Mouse (Mus musculus) cerebellum, adult 2 months (tissue): ENCODE data around the gene Acp2. TPM values are rescaled to one million over a fixed set of nuclear protein-coding genes. Genes with fewer than 3 reads are reported as not detected.

ENCODE experiments used
- DNase-seq, 2 experiments: peaks; one replicate each; pipeline ENCODE4 v3.0.0; 2021
- H3K27ac ChIP-seq: fragments of 200-500 bp; 2 replicates; pipeline ENCODE4 v1.5.1; 2012; ENCODE audit warnings: low read length, control low read depth, inconsistent platforms; ENCODE audit not compliant: insufficient read depth
- H3K27me3 ChIP-seq: fragments of 200-500 bp; 2 replicates; pipeline ENCODE4 v1.6.1; 2012; ENCODE audit warnings: inconsistent platforms, mild to moderate bottlenecking, low read length, moderate library complexity; ENCODE audit not compliant: control insufficient read depth, insufficient read depth
- H3K4me1 ChIP-seq: fragments of 200-500 bp; 2 replicates; pipeline ENCODE4 v1.6.1; 2011; ENCODE audit warnings: low read length; ENCODE audit not compliant: control insufficient read depth, insufficient read depth
- H3K4me3 ChIP-seq: fragments of 200-500 bp; replicated peaks from 2 replicates; pipeline ENCODE3; 2011; ENCODE audit warnings: mild to moderate bottlenecking, low read depth, low read length, control low read depth; ENCODE audit not compliant: insufficient read depth
- CTCF ChIP-seq: fragments of 200-500 bp; IDR thresholded peaks from 2 replicates; pipeline ENCODE4 v1.5.1; 2011; ENCODE audit warnings: low read depth, mild to moderate bottlenecking, control low read depth, low read length, moderate library complexity, borderline replicate concordance; ENCODE audit not compliant: insufficient read depth
- POLR2A ChIP-seq: fragments of 200-500 bp; IDR thresholded peaks from 2 replicates; pipeline ENCODE4 v1.6.1; 2011; ENCODE audit warnings: low read length, control low read depth, borderline replicate concordance; ENCODE audit not compliant: insufficient read depth
- WGBS: fragments of 180-500 bp; shearing (Covaris S2); methylation state at CpG from one replicate; pipeline ENCODE4 v1.1.7; 2018; 5-methylcytosine and 5-hydroxymethylcytosine counted together
- polyA plus RNA-seq: library from polyadenylated mRNA; depleted of rRNA; stranded (reverse); fragments of >200 nt; gene quantifications from 2 replicates; pipeline ENCODE4 v1.2.3, GENCODE M21; 2012

Acp2 gene
- polyA plus RNA-seq, 1 experiment, result 35.9 TPM

DNA sequence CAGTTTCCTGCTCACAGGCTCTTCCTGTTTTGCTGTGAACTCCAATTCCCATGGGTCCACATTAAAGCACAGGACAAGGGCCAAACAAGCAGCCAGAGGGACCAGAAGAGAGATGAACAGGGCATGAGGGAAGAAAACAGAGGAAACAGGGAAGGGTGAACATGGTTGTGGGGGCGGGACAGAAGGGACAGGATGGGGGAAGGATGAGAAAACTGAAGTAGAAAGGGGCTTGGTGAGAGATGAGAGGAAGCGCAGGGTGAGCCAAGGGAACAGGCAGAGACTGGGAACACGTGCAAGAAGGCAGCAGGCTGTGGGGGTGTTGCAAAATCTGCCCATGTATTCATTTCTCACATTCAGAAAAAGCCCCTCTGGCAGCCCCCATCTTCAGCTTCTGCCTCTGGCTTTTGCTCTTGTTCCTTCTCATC, 6.1 kb upstream of the Acp2 start:
- Histone ChIP-seq H3K4me3 (no peak overlapping the region), H3K27ac (no peak overlapping the region), H3K4me1 (peaks cover 5% of the 10 kb centered on the region; the same call in 1 of the 2 replicates), H3K27me3 (no peaks in the 10 kb centered on the region)
- no peak for DNase-seq
- TF ChIP-seq POLR2A (no peak), CTCF (no peak)
- WGBS, result 67% methylated on average over 3 of the region's 3 CpGs

- Histone ChIP-seq H3K4me1 (peaks cover 9% of the 10 kb centered on the region), H3K27ac (no peak overlapping the region), H3K4me3 (no peak overlapping the region), H3K27me3 (no peaks in the 10 kb centered on the region)
- DNase-seq, result no peak
- 91% methylated on average over 3 of the region's 3 CpGs for WGBS
- TF ChIP-seq POLR2A (no peak), CTCF (no peak)
These were observed 3.8 kb upstream of the Acp2 start for GRCm38 (mm10) chr2:91198888-91199287.

- 13% methylated on average over 20 of the region's 20 CpGs for WGBS
- peak overlapping the region; percentile 90 for H3K4me3 ChIP-seq
- TF ChIP-seq CTCF, result no peak
- no peak for TF ChIP-seq POLR2A
- peak overlapping the region; percentile 65 for H3K27ac ChIP-seq
- no peaks in the 10 kb centered on the region for H3K27me3 ChIP-seq
- H3K4me1 ChIP-seq, result peaks cover 4% of the 10 kb centered on the region; the same call in 1 of the 2 replicates
- no peak for DNase-seq
These were observed 429 bp downstream of the Acp2 start for GRCm38 (mm10) chr2:91202972-91203656.

DNA sequence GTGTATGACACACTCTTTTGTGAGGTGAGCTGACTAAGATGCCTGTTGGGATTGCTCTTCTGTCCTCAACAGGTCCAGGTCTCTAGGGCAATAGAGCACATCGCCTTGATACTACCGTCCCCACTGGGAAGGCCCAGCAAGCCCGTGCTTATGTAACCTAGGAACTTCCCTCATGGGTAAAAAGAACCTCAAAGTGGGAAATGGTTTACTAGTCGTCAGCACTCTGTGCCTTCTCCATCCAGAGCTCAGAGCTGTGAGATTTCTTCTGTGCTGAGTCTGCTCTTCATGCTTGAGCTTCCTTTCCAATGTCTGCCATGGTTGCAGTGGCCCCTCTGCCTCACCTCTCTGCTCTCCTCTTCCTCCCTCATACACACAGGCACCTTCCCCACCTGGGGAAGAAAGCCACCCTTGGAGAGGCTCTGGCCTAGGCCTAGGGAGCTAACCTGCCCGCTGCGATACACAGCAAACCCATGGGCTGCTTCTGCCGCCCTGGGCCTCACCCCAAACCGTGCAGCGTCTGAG, 3.6 kb downstream of the Acp2 start:
- Histone ChIP-seq H3K4me1 (peaks cover 4% of the 10 kb centered on the region; the same call in 1 of the 2 replicates), H3K27me3 (no peaks in the 10 kb centered on the region), H3K4me3 (no peak overlapping the region), H3K27ac (no peak overlapping the region)
- no peak for DNase-seq
- no peak for TF ChIP-seq POLR2A
- no peak for TF ChIP-seq CTCF
- 91% methylated on average over 9 of the region's 9 CpGs for WGBS

DNA sequence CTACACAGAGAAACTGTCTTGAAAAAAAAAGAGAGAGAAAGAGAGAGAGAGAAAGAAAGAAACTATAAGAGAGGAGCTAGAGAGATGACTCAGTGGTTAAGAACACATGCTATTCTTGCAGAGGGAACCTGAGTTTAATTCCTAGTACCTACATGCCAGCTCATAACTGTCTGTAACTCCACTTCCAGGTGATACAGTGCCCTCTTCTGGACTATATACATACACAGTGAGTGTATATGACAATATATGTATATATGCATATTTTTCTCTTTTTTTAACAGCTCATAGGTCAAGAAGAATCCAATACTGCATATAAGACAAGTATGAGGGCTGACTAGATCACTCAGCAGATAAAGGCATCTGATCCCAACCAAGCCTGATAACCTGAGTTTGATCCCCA, 10.6 kb downstream of the Acp2 start:
- H3K4me3 ChIP-seq, result no peak overlapping the region
- peaks cover 6% of the 10 kb centered on the region; the same call in 1 of the 2 replicates for H3K4me1 ChIP-seq
- no peak overlapping the region for H3K27ac ChIP-seq
- TF ChIP-seq POLR2A (no peak), CTCF (no peak)
- DNase-seq, result no peak
- no peaks in the 10 kb centered on the region for H3K27me3 ChIP-seq

DNA sequence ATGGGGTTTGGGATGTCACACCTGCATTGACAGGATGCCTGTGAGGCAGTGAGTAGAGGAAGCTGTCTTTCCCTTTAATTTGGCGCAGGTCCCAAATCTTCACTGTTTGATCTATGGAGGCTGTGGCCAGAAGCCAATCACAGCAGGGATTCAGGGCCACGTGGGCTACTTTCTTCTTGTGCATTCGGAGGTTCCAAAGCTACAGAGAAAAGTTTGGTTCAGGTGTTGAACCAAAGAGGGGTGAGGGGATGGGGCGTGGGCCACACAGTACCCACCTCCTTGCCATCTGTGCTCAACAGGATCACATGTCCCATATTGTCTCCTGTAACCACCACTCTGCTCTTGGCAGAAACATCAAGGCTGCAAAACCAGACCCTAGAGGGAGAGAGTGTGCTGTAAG, 14.3 kb downstream of the Acp2 start:
- TF ChIP-seq CTCF (no peak), POLR2A (no peak)
- no peak overlapping the region for H3K27ac ChIP-seq
- H3K27me3 ChIP-seq, result no peaks in the 10 kb centered on the region
- DNase-seq, result peak; percentile 40 to 49
- H3K4me3 ChIP-seq, result no peak overlapping the region
- peaks cover 6% of the 10 kb centered on the region; the same call in 1 of the 2 replicates for H3K4me1 ChIP-seq
- 20% methylated on average over 4 of the region's 4 CpGs for WGBS

DNA sequence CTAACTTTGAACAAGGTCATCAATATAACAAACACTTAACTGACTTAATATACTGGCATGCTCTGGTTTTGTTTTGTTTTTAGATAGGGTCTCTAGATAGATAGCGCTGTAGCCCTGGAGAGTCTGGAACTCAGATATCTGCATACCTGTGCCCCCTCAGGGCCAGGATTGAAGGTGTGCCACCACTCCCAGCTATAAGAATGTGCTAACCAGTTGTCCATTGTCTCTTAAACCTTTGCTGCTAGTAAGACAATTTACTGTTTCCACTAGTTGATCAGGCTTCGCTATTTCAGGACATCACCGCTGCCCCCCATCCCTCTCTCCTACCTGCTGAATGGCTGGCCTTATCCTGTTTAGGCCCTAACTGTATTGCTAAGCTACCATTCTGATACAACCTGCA, 17.8 kb downstream of the Acp2 start:
- no peak for DNase-seq
- no peak for TF ChIP-seq POLR2A
- TF ChIP-seq CTCF, result no peak
- no peak overlapping the region for H3K4me3 ChIP-seq
- 99% methylated on average over 3 of the region's 3 CpGs for WGBS
- H3K27me3 ChIP-seq, result no peaks in the 10 kb centered on the region
- H3K27ac ChIP-seq, result no peak overlapping the region
- H3K4me1 ChIP-seq, result peaks cover 6% of the 10 kb centered on the region; the same call in 1 of the 2 replicates

- Histone ChIP-seq H3K27ac (no peak overlapping the region), H3K4me1 (no peaks in the 10 kb centered on the region), H3K4me3 (no peak overlapping the region), H3K27me3 (no peaks in the 10 kb centered on the region)
- TF ChIP-seq CTCF (peak; percentile 28; the same call in 1 of the 2 replicates), POLR2A (no peak)
- peak in 1 of 2 experiments; percentile 20 for DNase-seq
- WGBS, result 51% methylated on average over 2 of the region's 2 CpGs
These were observed 20.9 kb downstream of the Acp2 start for GRCm38 (mm10) chr2:91223614-91224013.
